Mouse (Mus musculus): ENCODE measurements around the gene Smad3.

Gene Smad3

GRCm38 (mm10) chr9:63701258-63701956 is 56.4 kb downstream of the Smad3 start:
- DNase-seq (ENCODE audit: low read depth, low spot score): no peak

- no peak for DNase-seq (ENCODE audit: low read depth, low spot score)
Measured at GRCm38 (mm10) chr9:63699145-63699544, 58.6 kb downstream of the Smad3 start.

GRCm38 (mm10) chr9:63698320-63699045 is 59.3 kb downstream of the Smad3 start:
- DNase-seq (ENCODE audit: low read depth, low spot score): no peak

GRCm38 (mm10) chr9:63697606-63698005 is 60.2 kb downstream of the Smad3 start:
- DNase-seq (ENCODE audit: low read depth, low spot score): no peak

- DNase-seq (ENCODE audit: low read depth, low spot score): peak; percentile 53
Measured at GRCm38 (mm10) chr9:63696463-63697105, 61.2 kb downstream of the Smad3 start.

GRCm38 (mm10) chr9:63691960-63692359 is 65.8 kb downstream of the Smad3 start:
- DNase-seq (ENCODE audit: low read depth, low spot score): no peak

GRCm38 (mm10) chr9:63690511-63690910 is 67.3 kb downstream of the Smad3 start:
- no peak for DNase-seq (ENCODE audit: low read depth, low spot score)

GRCm38 (mm10) chr9:63687413-63688015 is 70.3 kb downstream of the Smad3 start:
- no peak for DNase-seq (ENCODE audit: low read depth, low spot score)

- DNase-seq (ENCODE audit: low read depth, low spot score): no peak
Measured at GRCm38 (mm10) chr9:63685352-63685751, 72.4 kb downstream of the Smad3 start.

GRCm38 (mm10) chr9:63684277-63684676 is 73.5 kb downstream of the Smad3 start:
- no peak for DNase-seq (ENCODE audit: low read depth, low spot score)

- no peak for DNase-seq (ENCODE audit: low read depth, low spot score)
Measured at GRCm38 (mm10) chr9:63682943-63683342, 74.9 kb downstream of the Smad3 start.

GRCm38 (mm10) chr9:63682301-63682700 is 75.5 kb downstream of the Smad3 start:
- no peak for DNase-seq (ENCODE audit: low read depth, low spot score)

- no peak for DNase-seq (ENCODE audit: low read depth, low spot score)
Measured at GRCm38 (mm10) chr9:63678076-63678475, 79.7 kb downstream of the Smad3 start.

- no peak for DNase-seq (ENCODE audit: low read depth, low spot score)
Measured at GRCm38 (mm10) chr9:63677621-63678020, 80.2 kb downstream of the Smad3 start.

- DNase-seq (ENCODE audit: low read depth, low spot score): no peak
Measured at GRCm38 (mm10) chr9:63674613-63675012, 83.2 kb downstream of the Smad3 start.

GRCm38 (mm10) chr9:63673494-63673805 is 84.3 kb downstream of the Smad3 start:
- no peak for DNase-seq (ENCODE audit: low read depth, low spot score)

- DNase-seq (ENCODE audit: low read depth, low spot score): no peak
Measured at GRCm38 (mm10) chr9:63672797-63673493, 84.8 kb downstream of the Smad3 start.

GRCm38 (mm10) chr9:63669816-63670215 is 88.0 kb downstream of the Smad3 start:
- DNase-seq (ENCODE audit: low read depth, low spot score): no peak

GRCm38 (mm10) chr9:63668621-63669020 is 89.2 kb downstream of the Smad3 start:
- no peak for DNase-seq (ENCODE audit: low read depth, low spot score)

GRCm38 (mm10) chr9:63667373-63667724 is 90.4 kb downstream of the Smad3 start:
- no peak for DNase-seq (ENCODE audit: low read depth, low spot score)

GRCm38 (mm10) chr9:63666612-63667372 is 91.0 kb downstream of the Smad3 start:
- peak; percentile 58 for DNase-seq (ENCODE audit: low read depth, low spot score)

Data from mesoderm, embryonic 11.5 days (tissue).